Mouse (Mus musculus) right cerebral cortex, postnatal 25 days (tissue): ENCODE measurements at regions not wholly inside any gene's neighbourhood (a gene's known extent, or its start where the extent isn't known, plus 50 kb on each side); places are given as distances from the start of the nearest gene placed in this dataset.
"Not testable (repeated sequence)": the region's sequence is repeated elsewhere in the genome, so short reads cannot be mapped to it uniquely, and the experiment has no call there.

Experiments used
- DNase-seq: peaks from one replicate; pipeline ENCODE4 v3.0.0; 2022

GRCm38 (mm10) chr2:18617520-18617919 is 54.7 kb upstream of the Commd3 start:
- no peak for DNase-seq

- DNase-seq = no peak
Observed at GRCm38 (mm10) chr2:18609868-18610185, 62.4 kb upstream of the Commd3 start.

- DNase-seq = peak; percentile 20
Observed at GRCm38 (mm10) chr2:18609075-18609867, 62.9 kb upstream of the Commd3 start.

- peak; percentile 38 for DNase-seq
Observed at GRCm38 (mm10) chr2:18608260-18609074, 63.7 kb upstream of the Commd3 start.

GRCm38 (mm10) chr2:18607586-18608259 is 64.5 kb upstream of the Commd3 start:
- peak; percentile 10 for DNase-seq

GRCm38 (mm10) chr2:18607088-18607487 is 65.1 kb upstream of the Commd3 start:
- DNase-seq = no peak

- DNase-seq = no peak
Observed at GRCm38 (mm10) chr2:18592221-18592620, 80.0 kb upstream of the Commd3 start.

GRCm38 (mm10) chr2:18588232-18588631 is 84.0 kb upstream of the Commd3 start:
- no peak for DNase-seq

GRCm38 (mm10) chr2:18587746-18588231 is 84.4 kb upstream of the Commd3 start:
- no peak for DNase-seq

- DNase-seq = peak; percentile 88
Observed at GRCm38 (mm10) chr2:18586925-18587724, 85.1 kb upstream of the Commd3 start.

GRCm38 (mm10) chr2:18585564-18586336 is 86.4 kb upstream of the Commd3 start:
- no peak for DNase-seq

- DNase-seq = no peak
Observed at GRCm38 (mm10) chr2:18558133-18558532, 114.1 kb upstream of the Commd3 start.

GRCm38 (mm10) chr2:18547964-18548643 is 124.1 kb upstream of the Commd3 start:
- DNase-seq = no peak

- no peak for DNase-seq
Observed at GRCm38 (mm10) chr2:18524387-18524786, 131.8 kb upstream of the Dnajc1 start.

GRCm38 (mm10) chr2:18523911-18524310 is 131.3 kb upstream of the Dnajc1 start:
- DNase-seq = no peak

- no peak for DNase-seq
Observed at GRCm38 (mm10) chr2:18513435-18513834, 120.8 kb upstream of the Dnajc1 start.

GRCm38 (mm10) chr2:18509317-18509716 is 116.7 kb upstream of the Dnajc1 start:
- DNase-seq = no peak

GRCm38 (mm10) chr2:18473361-18473771 is 80.7 kb upstream of the Dnajc1 start:
- peak; percentile 6 for DNase-seq

- DNase-seq = no peak
Observed at GRCm38 (mm10) chr2:18460901-18461300, 68.3 kb upstream of the Dnajc1 start.

GRCm38 (mm10) chr2:18460281-18460680 is 67.7 kb upstream of the Dnajc1 start:
- not testable (repeated sequence) for DNase-seq

- not testable (repeated sequence) for DNase-seq
Observed at GRCm38 (mm10) chr2:18453426-18453825, 60.8 kb upstream of the Dnajc1 start.
